Mouse (Mus musculus): ENCODE measurements around the gene Kmt5a. TPM values are rescaled to one million over a fixed set of nuclear protein-coding genes. Genes with fewer than 3 reads are reported as not detected.

Gene Kmt5a
- polyA plus RNA-seq, 1 experiment from 2014 or later, result 12.3 TPM

GRCm38 (mm10) chr5:124425412-124426259 is 14.1 kb upstream of the Kmt5a start, which contains the start of gene Sbno1:
Sbno1 (minus strand) TSS chr5:124426001.
- no peaks in the 10 kb centered on the region for H3K27me3 ChIP-seq (ENCODE audit: control insufficient read depth, insufficient read depth, low read depth, low read length)
- under 1% methylated on average over 44 of the region's 81 CpGs for WGBS
- H3K4me3 ChIP-seq (ENCODE audit: low read depth, low read length), result peak within 1 kb of the TSS; percentile 97
- peak within 1 kb of the TSS; percentile 93 for H3K27ac ChIP-seq (ENCODE audit: low read length)
- peak within 1 kb of the TSS; percentile 95 for H3K9ac ChIP-seq (ENCODE audit: low read depth, low read length)
- H3K9me3 ChIP-seq (replicated peaks; ENCODE audit: control insufficient read depth, low read length, poor library complexity, severe bottlenecking), result no peaks in the 10 kb centered on the region
- peaks cover 10% of the 10 kb centered on the region for H3K4me1 ChIP-seq (ENCODE audit: control insufficient read depth, insufficient read depth, low read length)
- peak within 1 kb of the TSS; percentile 93 for H3K4me2 ChIP-seq (ENCODE audit: low read length)
- no peaks in the 10 kb centered on the region for H3K36me3 ChIP-seq (ENCODE audit: control insufficient read depth, insufficient read depth, low read length)
- ATAC-seq, result peak; percentile 92

DNA sequence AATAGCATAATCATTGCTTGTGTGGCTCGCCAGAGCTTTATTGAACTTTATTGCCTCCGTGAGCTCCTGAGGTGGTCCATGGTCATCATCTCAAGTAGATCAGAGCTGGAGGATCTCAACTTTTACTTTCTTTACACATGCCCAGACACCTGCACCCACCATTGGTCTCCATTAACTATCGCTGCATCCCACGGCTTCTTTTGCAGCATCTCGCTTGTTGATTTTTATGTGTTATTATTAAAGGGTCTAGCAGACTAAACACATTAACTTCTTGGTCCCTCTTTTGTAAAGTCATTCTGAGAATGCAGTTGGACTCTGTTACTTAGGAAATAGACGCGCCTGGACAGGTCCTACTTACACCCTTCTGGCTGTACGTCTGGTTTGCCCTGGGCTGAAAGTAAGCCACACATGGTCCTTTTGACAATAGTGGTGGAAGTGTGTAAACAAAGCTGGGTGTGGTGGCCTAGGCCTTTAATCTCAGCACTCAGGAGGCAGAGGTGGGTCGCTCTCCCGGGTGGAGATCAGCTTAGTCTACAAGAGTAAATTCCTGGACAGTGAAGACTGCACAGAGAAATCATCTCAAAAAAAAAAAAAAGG is 13.2 kb upstream of the Kmt5a start:
- Histone ChIP-seq H3K27ac (ENCODE audit: low read length) (peak overlapping the region; percentile 93), H3K4me2 (ENCODE audit: low read length) (peak overlapping the region; percentile 49), H3K4me3 (ENCODE audit: low read depth, low read length) (peak overlapping the region; percentile 97), H3K9ac (ENCODE audit: low read depth, low read length) (no peak overlapping the region), H3K9me3 (replicated peaks; ENCODE audit: control insufficient read depth, low read length, poor library complexity, severe bottlenecking) (no peaks in the 10 kb centered on the region), H3K27me3 (ENCODE audit: control insufficient read depth, insufficient read depth, low read depth, low read length) (no peaks in the 10 kb centered on the region), H3K4me1 (ENCODE audit: control insufficient read depth, insufficient read depth, low read length) (peaks cover 10% of the 10 kb centered on the region), H3K36me3 (ENCODE audit: control insufficient read depth, insufficient read depth, low read length) (no peaks in the 10 kb centered on the region)
- ATAC-seq, result no peak
- WGBS, result 94% methylated on average over 10 of the region's 10 CpGs

GRCm38 (mm10) chr5:124432398-124433012 is 7.2 kb upstream of the Kmt5a start:
- Histone ChIP-seq H3K4me1 (ENCODE audit: control insufficient read depth, insufficient read depth, low read length) (no peaks in the 10 kb centered on the region), H3K27me3 (ENCODE audit: control insufficient read depth, insufficient read depth, low read depth, low read length) (no peaks in the 10 kb centered on the region), H3K4me2 (ENCODE audit: low read length) (no peak overlapping the region), H3K9me3 (replicated peaks; ENCODE audit: control insufficient read depth, low read length, poor library complexity, severe bottlenecking) (no peaks in the 10 kb centered on the region), H3K4me3 (ENCODE audit: low read depth, low read length) (no peak overlapping the region), H3K36me3 (ENCODE audit: control insufficient read depth, insufficient read depth, low read length) (no peaks in the 10 kb centered on the region), H3K9ac (ENCODE audit: low read depth, low read length) (no peak overlapping the region), H3K27ac (ENCODE audit: low read length) (no peak overlapping the region)
- peak; percentile 60; the same call in 1 of the 2 replicates for ATAC-seq

GRCm38 (mm10) chr5:124433048-124433447 is 6.7 kb upstream of the Kmt5a start:
- no peak overlapping the region for H3K9ac ChIP-seq (ENCODE audit: low read depth, low read length)
- H3K4me2 ChIP-seq (ENCODE audit: low read length), result no peak overlapping the region
- no peaks in the 10 kb centered on the region for H3K36me3 ChIP-seq (ENCODE audit: control insufficient read depth, insufficient read depth, low read length)
- H3K4me1 ChIP-seq (ENCODE audit: control insufficient read depth, insufficient read depth, low read length), result no peaks in the 10 kb centered on the region
- H3K4me3 ChIP-seq (ENCODE audit: low read depth, low read length), result no peak overlapping the region
- no peaks in the 10 kb centered on the region for H3K27me3 ChIP-seq (ENCODE audit: control insufficient read depth, insufficient read depth, low read depth, low read length)
- ATAC-seq, result no peak
- H3K27ac ChIP-seq (ENCODE audit: low read length), result no peak overlapping the region
- no peaks in the 10 kb centered on the region for H3K9me3 ChIP-seq (replicated peaks; ENCODE audit: control insufficient read depth, low read length, poor library complexity, severe bottlenecking)
- 68% methylated on average over 2 of the region's 2 CpGs for WGBS

- no peak overlapping the region for H3K27ac ChIP-seq (ENCODE audit: low read length)
- no peak overlapping the region for H3K4me3 ChIP-seq (ENCODE audit: low read depth, low read length)
- H3K36me3 ChIP-seq (ENCODE audit: control insufficient read depth, insufficient read depth, low read length), result no peaks in the 10 kb centered on the region
- H3K9ac ChIP-seq (ENCODE audit: low read depth, low read length), result no peak overlapping the region
- 89% methylated on average over 5 of the region's 5 CpGs for WGBS
- no peak for ATAC-seq
- H3K4me2 ChIP-seq (ENCODE audit: low read length), result no peak overlapping the region
- no peaks in the 10 kb centered on the region for H3K9me3 ChIP-seq (replicated peaks; ENCODE audit: control insufficient read depth, low read length, poor library complexity, severe bottlenecking)
- H3K27me3 ChIP-seq (ENCODE audit: control insufficient read depth, insufficient read depth, low read depth, low read length), result no peaks in the 10 kb centered on the region
- peaks cover 6% of the 10 kb centered on the region for H3K4me1 ChIP-seq (ENCODE audit: control insufficient read depth, insufficient read depth, low read length)
These were observed 1.5 kb upstream of the Kmt5a start for GRCm38 (mm10) chr5:124438229-124438628.

- Histone ChIP-seq H3K9ac (ENCODE audit: low read depth, low read length) (no peak overlapping the region), H3K9me3 (replicated peaks; ENCODE audit: control insufficient read depth, low read length, poor library complexity, severe bottlenecking) (no peaks in the 10 kb centered on the region), H3K27me3 (ENCODE audit: control insufficient read depth, insufficient read depth, low read depth, low read length) (no peaks in the 10 kb centered on the region), H3K4me1 (ENCODE audit: control insufficient read depth, insufficient read depth, low read length) (peaks cover 6% of the 10 kb centered on the region), H3K4me3 (ENCODE audit: low read depth, low read length) (no peak overlapping the region), H3K4me2 (ENCODE audit: low read length) (peak overlapping the region; percentile 100), H3K27ac (ENCODE audit: low read length) (no peak overlapping the region), H3K36me3 (ENCODE audit: control insufficient read depth, insufficient read depth, low read length) (no peaks in the 10 kb centered on the region)
- 62% methylated on average over 5 of the region's 5 CpGs for WGBS
- no peak for ATAC-seq
These were observed 984 bp upstream of the Kmt5a start for GRCm38 (mm10) chr5:124438746-124439145.

DNA sequence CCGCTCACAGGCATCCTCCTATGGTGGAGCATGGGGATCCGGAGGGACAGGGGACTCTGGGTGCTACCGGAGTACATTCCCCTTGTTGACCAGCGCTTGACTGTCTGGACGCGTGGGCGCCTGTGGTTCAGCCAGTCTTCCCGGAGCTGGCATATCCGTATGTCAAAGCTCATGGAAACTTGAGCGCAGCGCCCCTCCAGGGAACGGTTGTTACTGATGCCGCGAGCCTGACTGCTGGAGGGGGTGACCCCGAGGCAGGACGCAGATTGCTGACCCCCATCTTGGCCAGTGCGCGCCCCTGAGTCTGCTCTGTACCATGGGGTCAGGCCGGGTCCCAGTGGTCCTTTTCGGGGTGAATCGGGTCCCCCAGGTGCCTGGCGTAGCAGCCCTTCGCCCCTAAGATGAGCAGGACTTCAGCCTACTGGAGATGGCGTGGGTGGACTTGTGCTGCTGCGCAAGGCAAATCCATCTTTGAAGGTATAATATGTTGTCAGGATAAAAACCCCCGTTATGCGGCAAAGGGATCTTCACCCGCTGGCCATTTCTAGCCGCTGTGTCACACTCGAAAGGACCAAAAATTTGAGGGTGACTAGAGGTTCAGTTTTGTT is 468 bp downstream of the Kmt5a start:
- Histone ChIP-seq H3K9ac (ENCODE audit: low read depth, low read length) (peak overlapping the region; percentile 72), H3K27ac (ENCODE audit: low read length) (peak overlapping the region; percentile 40), H3K4me2 (ENCODE audit: low read length) (peak overlapping the region; percentile 100), H3K4me3 (ENCODE audit: low read depth, low read length) (peak overlapping the region; percentile 54), H3K36me3 (ENCODE audit: control insufficient read depth, insufficient read depth, low read length) (no peaks in the 10 kb centered on the region), H3K4me1 (ENCODE audit: control insufficient read depth, insufficient read depth, low read length) (peaks cover 14% of the 10 kb centered on the region), H3K9me3 (replicated peaks; ENCODE audit: control insufficient read depth, low read length, poor library complexity, severe bottlenecking) (no peaks in the 10 kb centered on the region), H3K27me3 (ENCODE audit: control insufficient read depth, insufficient read depth, low read depth, low read length) (no peaks in the 10 kb centered on the region)
- WGBS, result under 1% methylated on average over 30 of the region's 30 CpGs
- peak; percentile 65; the same call in 1 of the 2 replicates for ATAC-seq

DNA sequence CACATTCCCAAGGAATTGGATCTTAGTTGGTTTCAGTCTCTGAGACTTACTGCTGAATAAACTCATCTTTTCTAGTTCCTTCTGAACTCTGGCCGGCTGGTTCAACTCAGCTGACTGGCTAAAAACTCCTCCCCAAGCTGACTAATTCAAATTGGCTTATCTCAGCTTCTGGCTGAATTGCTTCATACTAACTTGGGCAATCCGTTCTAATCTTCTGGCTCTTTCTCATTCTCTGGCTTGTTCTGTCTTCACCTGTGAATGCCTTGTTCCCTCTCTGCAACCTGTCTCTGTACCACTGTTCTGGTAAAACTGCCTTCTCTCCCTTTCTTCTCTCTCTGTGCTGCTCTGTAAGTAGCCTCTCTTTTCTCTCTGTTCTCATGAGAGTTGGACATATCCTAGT is 2.9 kb downstream of the Kmt5a start:
- no peaks in the 10 kb centered on the region for H3K9me3 ChIP-seq (replicated peaks; ENCODE audit: control insufficient read depth, low read length, poor library complexity, severe bottlenecking)
- H3K4me3 ChIP-seq (ENCODE audit: low read depth, low read length), result no peak overlapping the region
- WGBS, result 85% methylated on average over 2 of the region's 2 CpGs
- H3K36me3 ChIP-seq (ENCODE audit: control insufficient read depth, insufficient read depth, low read length), result no peaks in the 10 kb centered on the region
- peaks cover 24% of the 10 kb centered on the region for H3K4me1 ChIP-seq (ENCODE audit: control insufficient read depth, insufficient read depth, low read length)
- no peak overlapping the region for H3K4me2 ChIP-seq (ENCODE audit: low read length)
- H3K9ac ChIP-seq (ENCODE audit: low read depth, low read length), result no peak overlapping the region
- H3K27ac ChIP-seq (ENCODE audit: low read length), result no peak overlapping the region
- no peak for ATAC-seq
- no peaks in the 10 kb centered on the region for H3K27me3 ChIP-seq (ENCODE audit: control insufficient read depth, insufficient read depth, low read depth, low read length)

All from midbrain, embryonic 16.5 days (tissue).